Mouse (Mus musculus) megakaryocyte, embryonic 14.5 days (primary cell): ENCODE results near the gene Mov10l1.

Experiments used
- FLI1 ChIP-seq: IDR thresholded peaks from 2 replicates; pipeline ENCODE4 v1.6.1; 2012; ENCODE audit warnings: low read length, inconsistent platforms, mixed read lengths
- GATA1 ChIP-seq: IDR thresholded peaks from 3 replicates; pipeline ENCODE4 v1.6.1; 2012; ENCODE audit warnings: mixed read lengths, low read length, inconsistent platforms, borderline replicate concordance

DNA sequence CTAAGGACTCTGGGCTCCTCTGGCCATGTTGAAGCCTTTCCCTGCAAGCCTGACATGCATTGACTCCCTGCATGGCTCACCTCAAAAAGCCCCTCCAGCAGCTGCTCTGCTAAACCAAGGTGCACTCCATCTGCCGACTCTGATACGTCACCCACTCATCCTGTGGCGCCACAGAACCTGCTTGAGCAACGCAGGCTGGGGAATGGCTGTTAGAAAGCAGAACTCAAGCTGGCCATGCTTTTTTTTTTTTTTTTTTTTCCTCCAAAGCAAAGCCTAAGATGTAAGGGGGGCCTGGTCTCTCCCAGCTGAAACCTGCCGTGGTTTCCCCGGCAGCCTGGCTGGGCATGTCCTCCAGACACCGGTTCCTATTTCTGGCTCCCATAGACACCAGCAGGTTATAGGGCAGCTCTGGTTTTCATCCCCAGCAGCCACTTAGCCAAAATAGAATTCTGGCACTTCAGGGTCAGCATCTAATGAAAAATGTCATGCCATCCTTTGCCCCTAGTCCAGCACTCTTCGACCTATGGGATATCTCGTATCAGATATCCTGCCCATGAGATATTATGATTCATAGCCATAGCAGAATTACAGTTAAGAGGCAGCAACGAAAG, 91.4 kb downstream of the Mov10l1 start:
- TF ChIP-seq GATA1 (no peak), FLI1 (no peak)
